Mouse (Mus musculus): Measurements from ENCODE around the gene Vasp. TPM values are rescaled to one million over a fixed set of nuclear protein-coding genes. Genes with fewer than 3 reads are reported as not detected.

Vasp gene
- polyA plus RNA-seq, 1 experiment, result 30.8 TPM

DNA sequence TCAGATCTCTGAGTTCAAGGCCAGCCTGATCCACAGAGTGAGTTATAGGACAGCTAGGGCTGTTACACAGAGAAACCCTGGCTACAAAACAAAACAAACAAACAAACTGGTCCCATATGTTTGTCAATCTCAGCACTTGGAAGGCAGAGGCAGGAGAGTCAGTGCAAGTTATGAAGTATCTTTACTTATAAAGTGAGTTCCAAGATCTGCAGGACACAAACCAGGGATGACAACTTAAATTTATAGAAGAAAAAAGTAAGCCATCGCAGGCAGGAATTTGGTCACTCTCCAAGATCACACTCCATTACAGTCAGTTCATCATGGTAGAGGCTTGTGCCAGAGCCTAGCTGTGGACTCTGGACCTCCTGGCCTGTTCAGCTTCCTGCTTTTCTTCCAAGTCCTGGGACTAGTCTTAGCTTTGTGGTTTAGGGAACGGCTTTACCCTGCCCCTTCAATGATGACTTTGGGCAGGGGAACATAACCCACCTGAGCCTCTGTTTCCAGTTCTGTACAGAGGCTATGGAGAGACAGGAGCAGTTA is 41.5 kb downstream of the Vasp start:
- Histone ChIP-seq H3K27ac (ENCODE audit: insufficient read depth, low read length) (no peak overlapping the region), H3K4me3 (replicated peaks; ENCODE audit: insufficient read depth, low read depth, low read length) (no peak overlapping the region), H3K27me3 (ENCODE audit: control insufficient read depth, insufficient read depth, low read length) (no peaks in the 10 kb centered on the region), H3K4me1 (ENCODE audit: control insufficient read depth, insufficient read depth, low read length) (peaks cover 6% of the 10 kb centered on the region; the same call in 1 of the 2 replicates)
- 82% methylated on average over 2 of the region's 2 CpGs for WGBS
- no peak for TF ChIP-seq CTCF (IDR thresholded peaks at IDR 0.05; ENCODE audit: borderline replicate concordance, insufficient read depth, low read depth, low read length)
- TF ChIP-seq POLR2A (IDR thresholded peaks at IDR 0.05; ENCODE audit: borderline replicate concordance, insufficient read depth, low read length), result no peak
- DNase-seq, result no peak

DNA sequence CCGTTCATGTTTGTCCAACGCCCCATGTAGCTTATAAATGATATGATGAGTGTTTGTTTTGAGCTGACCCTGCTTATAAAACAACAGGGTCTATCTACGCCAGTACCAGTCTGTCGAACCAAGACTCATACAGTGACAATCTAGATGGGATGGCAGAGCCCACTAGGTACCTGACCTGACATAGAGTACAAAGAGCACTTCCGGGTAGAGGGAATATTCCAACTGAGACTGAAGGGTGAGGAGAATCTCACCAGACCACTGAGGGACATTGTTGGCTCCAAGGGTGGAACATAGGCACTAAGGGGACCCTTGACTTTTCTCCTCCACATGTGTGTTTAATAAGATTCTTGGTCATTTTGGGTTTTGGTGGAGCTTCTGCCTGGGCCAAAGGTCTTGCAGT is 42.2 kb downstream of the Vasp start:
- 23% methylated on average over 5 of the region's 5 CpGs for WGBS

DNA sequence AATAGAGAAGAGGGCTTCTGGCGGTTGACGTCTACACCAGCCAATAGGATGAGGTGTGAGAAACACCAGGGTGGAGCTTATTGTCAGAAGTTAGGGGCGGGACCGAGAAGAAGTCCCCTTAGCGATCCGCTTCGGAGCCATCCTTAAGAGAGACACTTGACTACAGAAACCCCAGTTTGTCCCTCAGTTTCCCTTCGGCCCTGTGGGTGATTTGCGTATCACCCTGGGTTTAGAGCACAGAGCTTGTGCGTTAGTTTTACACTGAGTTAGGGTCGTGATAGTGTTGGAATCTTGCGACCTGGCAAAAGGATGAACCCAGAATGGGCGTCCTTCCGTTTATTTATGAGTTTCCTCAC is 42.8 kb downstream of the Vasp start:
- under 1% methylated on average over 14 of the region's 14 CpGs for WGBS
- peaks cover 6% of the 10 kb centered on the region; the same call in 1 of the 2 replicates for H3K4me1 ChIP-seq (ENCODE audit: control insufficient read depth, insufficient read depth, low read length)
- H3K27me3 ChIP-seq (ENCODE audit: control insufficient read depth, insufficient read depth, low read length), result no peaks in the 10 kb centered on the region
- peak overlapping the region; percentile 90 for H3K4me3 ChIP-seq (replicated peaks; ENCODE audit: insufficient read depth, low read depth, low read length)
- no peak for TF ChIP-seq POLR2A (IDR thresholded peaks at IDR 0.05; ENCODE audit: borderline replicate concordance, insufficient read depth, low read length)
- TF ChIP-seq CTCF (IDR thresholded peaks at IDR 0.05; ENCODE audit: borderline replicate concordance, insufficient read depth, low read depth, low read length), result no peak
- H3K27ac ChIP-seq (ENCODE audit: insufficient read depth, low read length), result peak overlapping the region; percentile 10; the same call in 1 of the 2 replicates
- DNase-seq, result no peak

More for the DNA sequence above, 42.2 kb downstream of the Vasp start:
- H3K27me3 ChIP-seq (ENCODE audit: control insufficient read depth, insufficient read depth, low read length), result no peaks in the 10 kb centered on the region
- peaks cover 6% of the 10 kb centered on the region; the same call in 1 of the 2 replicates for H3K4me1 ChIP-seq (ENCODE audit: control insufficient read depth, insufficient read depth, low read length)
- peak overlapping the region; percentile 90 for H3K4me3 ChIP-seq (replicated peaks; ENCODE audit: insufficient read depth, low read depth, low read length)
- no peak overlapping the region for H3K27ac ChIP-seq (ENCODE audit: insufficient read depth, low read length)
- DNase-seq, result no peak
- TF ChIP-seq POLR2A (IDR thresholded peaks at IDR 0.05; ENCODE audit: borderline replicate concordance, insufficient read depth, low read length) (no peak), CTCF (IDR thresholded peaks at IDR 0.05; ENCODE audit: borderline replicate concordance, insufficient read depth, low read depth, low read length) (no peak)

DNA sequence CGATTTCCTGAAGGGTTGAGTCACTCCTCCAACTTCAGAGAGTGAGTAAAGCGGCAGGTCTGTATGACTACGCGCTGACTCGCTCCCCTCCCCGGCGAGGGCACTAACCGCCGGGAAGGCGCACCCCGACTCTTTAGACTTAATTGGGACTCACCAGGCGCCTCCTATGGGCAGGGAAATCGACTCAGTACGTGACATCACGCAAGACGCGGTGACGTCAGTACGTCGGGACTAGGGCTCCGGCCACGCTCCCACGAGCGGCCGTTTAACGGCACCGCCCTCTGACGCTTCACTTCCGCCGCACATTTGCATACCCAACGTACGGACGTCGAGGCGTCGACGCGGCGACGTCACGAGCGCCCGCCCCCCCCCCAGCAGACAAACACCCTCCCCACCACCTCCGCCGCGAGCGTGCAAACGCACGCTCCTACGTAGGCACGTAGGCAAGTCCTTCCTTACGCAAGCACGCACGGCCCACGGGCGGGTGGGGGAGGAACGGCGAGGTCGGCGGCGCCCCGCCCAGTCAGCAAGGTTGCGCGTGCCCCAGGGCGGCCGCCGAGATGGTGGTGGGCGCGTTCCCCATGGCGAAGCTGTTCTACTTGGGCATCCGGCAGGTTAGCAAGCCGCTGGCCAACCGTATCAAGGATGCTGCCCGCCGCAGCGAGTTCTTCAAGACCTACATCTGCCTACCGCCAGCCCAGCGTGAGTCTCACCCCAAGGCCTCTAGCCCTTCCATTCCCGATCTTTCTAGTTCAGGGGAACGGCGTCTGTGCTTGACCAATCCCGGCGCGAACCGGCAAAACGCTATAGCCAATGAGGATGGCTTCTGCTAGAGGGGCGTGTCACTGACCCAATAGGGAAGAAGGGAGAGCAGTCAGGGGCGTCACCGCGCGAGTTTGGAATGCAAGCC is 43.5 kb downstream of the Vasp start, which contains the start of gene Opa3:
Gene Opa3 (plus strand): TSS at position 452 of the 910 bp plus-strand sequence.
- peak within 1 kb of the TSS; percentile 99 for H3K4me3 ChIP-seq (replicated peaks; ENCODE audit: insufficient read depth, low read depth, low read length)
- peak; percentile 99 to 100 for DNase-seq
- peaks cover 6% of the 10 kb centered on the region; the same call in 1 of the 2 replicates for H3K4me1 ChIP-seq (ENCODE audit: control insufficient read depth, insufficient read depth, low read length)
- peak within 1 kb of the TSS; percentile 98 for H3K27ac ChIP-seq (ENCODE audit: insufficient read depth, low read length)
- TF ChIP-seq POLR2A (IDR thresholded peaks at IDR 0.05; ENCODE audit: borderline replicate concordance, insufficient read depth, low read length), result peak; percentile 87
- TF ChIP-seq CTCF (IDR thresholded peaks at IDR 0.05; ENCODE audit: borderline replicate concordance, insufficient read depth, low read depth, low read length), result peak; percentile 49; the same call in 1 of the 2 replicates
- WGBS, result under 1% methylated on average over 91 of the region's 91 CpGs
- no peaks in the 10 kb centered on the region for H3K27me3 ChIP-seq (ENCODE audit: control insufficient read depth, insufficient read depth, low read length)

DNA sequence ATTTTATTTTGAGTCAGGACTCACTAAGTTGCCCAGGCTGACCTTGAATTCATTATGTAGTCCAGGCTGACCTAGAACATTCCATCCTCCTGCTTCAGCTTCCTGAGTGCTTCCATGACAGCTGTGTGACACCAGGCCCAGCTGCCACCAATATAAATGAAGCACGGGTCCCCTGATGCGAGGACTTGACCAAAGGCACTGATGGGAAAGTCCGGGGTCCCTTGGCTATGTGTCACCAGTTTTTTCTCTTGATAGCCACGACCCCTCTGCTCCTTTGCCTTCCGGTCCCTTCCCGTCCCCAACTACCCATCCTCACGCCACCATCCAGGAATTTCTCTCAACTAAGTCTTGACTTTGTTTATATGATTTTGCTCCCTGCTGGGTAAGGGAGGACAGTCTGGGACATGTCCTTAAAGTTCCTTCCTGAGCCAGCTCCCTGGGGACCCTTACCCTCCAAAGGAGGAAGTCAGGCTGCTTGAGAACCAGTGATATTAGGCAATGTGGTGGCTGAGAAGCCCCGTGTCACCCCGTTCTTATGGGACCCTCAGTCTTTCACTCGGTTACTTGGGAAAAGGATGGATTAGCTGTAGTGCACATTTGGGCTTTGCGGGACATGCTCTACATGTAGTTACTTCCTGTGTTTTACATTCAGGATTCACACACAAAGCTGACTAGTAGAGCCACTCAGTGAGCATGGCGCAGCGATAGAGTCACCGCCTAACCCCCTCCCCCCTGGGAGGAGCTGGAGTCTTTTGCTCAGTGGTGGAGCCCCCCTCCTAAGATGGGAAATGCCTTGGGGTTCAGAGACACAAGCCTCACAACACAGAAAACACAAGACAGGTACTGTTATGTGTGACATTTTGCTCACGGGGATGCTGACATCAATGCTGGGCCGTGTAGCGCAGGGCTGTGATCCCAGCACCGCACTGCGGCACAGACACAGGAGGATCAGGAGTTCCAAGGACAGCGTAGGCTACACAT is 44.5 kb downstream of the Vasp start:
- Histone ChIP-seq H3K4me1 (ENCODE audit: control insufficient read depth, insufficient read depth, low read length) (peaks cover 6% of the 10 kb centered on the region; the same call in 1 of the 2 replicates), H3K27ac (ENCODE audit: insufficient read depth, low read length) (peak overlapping the region; percentile 92), H3K4me3 (replicated peaks; ENCODE audit: insufficient read depth, low read depth, low read length) (peak overlapping the region; percentile 99), H3K27me3 (ENCODE audit: control insufficient read depth, insufficient read depth, low read length) (no peaks in the 10 kb centered on the region)
- no peak for TF ChIP-seq POLR2A (IDR thresholded peaks at IDR 0.05; ENCODE audit: borderline replicate concordance, insufficient read depth, low read length)
- WGBS, result 13% methylated on average over 20 of the region's 20 CpGs
- DNase-seq, result peak in 1 of 2 experiments; percentile 45

DNA sequence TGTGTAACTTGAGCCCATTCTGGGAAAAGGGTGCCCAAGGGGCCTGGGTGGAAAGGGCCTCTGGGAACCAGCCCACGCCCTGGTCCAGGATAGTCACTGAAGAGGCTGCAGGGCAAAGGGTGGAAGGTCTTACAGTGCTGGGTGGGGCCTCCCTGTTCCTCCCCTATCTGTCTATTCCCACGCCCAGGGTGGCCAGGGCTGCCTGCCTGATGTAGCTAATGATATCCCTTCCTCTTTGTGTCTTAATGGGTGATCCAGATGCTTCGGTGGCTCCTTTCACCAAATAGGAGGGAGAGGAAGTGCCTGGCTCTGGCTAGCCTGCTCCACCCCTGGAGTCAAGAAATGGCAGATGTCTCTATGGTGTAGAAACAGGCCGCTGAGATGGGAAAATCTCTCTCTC is 46.7 kb downstream of the Vasp start:
- DNase-seq, result no peak
- no peak for TF ChIP-seq CTCF (IDR thresholded peaks at IDR 0.05; ENCODE audit: borderline replicate concordance, insufficient read depth, low read depth, low read length)
- TF ChIP-seq POLR2A (IDR thresholded peaks at IDR 0.05; ENCODE audit: borderline replicate concordance, insufficient read depth, low read length), result no peak
- Histone ChIP-seq H3K4me1 (ENCODE audit: control insufficient read depth, insufficient read depth, low read length) (peaks cover 6% of the 10 kb centered on the region; the same call in 1 of the 2 replicates), H3K4me3 (replicated peaks; ENCODE audit: insufficient read depth, low read depth, low read length) (no peak overlapping the region), H3K27me3 (ENCODE audit: control insufficient read depth, insufficient read depth, low read length) (no peaks in the 10 kb centered on the region), H3K27ac (ENCODE audit: insufficient read depth, low read length) (no peak overlapping the region)
- WGBS, result 82% methylated on average over 4 of the region's 4 CpGs

DNA sequence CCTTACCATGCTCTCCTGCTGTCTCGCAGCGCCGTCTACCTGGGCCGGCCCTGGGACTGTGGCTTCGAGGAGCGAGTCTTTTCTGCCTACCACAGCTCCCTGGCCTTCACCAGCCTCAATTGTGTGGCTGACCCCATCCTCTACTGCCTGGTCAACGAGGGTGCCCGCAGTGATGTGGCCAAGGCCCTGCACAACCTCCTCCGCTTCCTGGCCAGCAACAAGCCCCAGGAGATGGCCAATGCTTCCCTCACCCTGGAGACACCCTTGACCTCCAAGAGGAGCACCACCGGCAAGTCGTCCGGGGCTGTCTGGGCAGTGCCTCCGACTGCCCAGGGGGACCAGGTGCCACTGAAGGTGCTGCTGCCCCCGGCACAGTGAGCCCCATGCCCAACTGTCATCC is 48.7 kb downstream of the Vasp start:
- no peak overlapping the region for H3K4me3 ChIP-seq (replicated peaks; ENCODE audit: insufficient read depth, low read depth, low read length)
- H3K4me1 ChIP-seq (ENCODE audit: control insufficient read depth, insufficient read depth, low read length), result peaks cover 6% of the 10 kb centered on the region; the same call in 1 of the 2 replicates
- TF ChIP-seq POLR2A (IDR thresholded peaks at IDR 0.05; ENCODE audit: borderline replicate concordance, insufficient read depth, low read length), result no peak
- TF ChIP-seq CTCF (IDR thresholded peaks at IDR 0.05; ENCODE audit: borderline replicate concordance, insufficient read depth, low read depth, low read length), result no peak
- 81% methylated on average over 14 of the region's 14 CpGs for WGBS
- no peak overlapping the region for H3K27ac ChIP-seq (ENCODE audit: insufficient read depth, low read length)
- no peak for DNase-seq
- no peaks in the 10 kb centered on the region for H3K27me3 ChIP-seq (ENCODE audit: control insufficient read depth, insufficient read depth, low read length)

All from cerebellum, adult 2 months (tissue).